Mouse (Mus musculus) E14TG2a.4 (cell line): Measurements from ENCODE around the gene Olfr523.

Experiments
- CTCF ChIP-seq: conservative IDR thresholded peaks from 2 replicates; pipeline ENCODE4 v1.5.1; 2014; ENCODE audit warnings: low read length
- NANOG ChIP-seq: IDR thresholded peaks from 2 replicates; pipeline ENCODE4 v1.6.1; 2014; ENCODE audit warnings: borderline replicate concordance, low read length, mixed read lengths
- POU5F1 ChIP-seq: IDR thresholded peaks from 2 replicates; pipeline ENCODE4 v1.6.1; 2014; ENCODE audit warnings: low read length, borderline replicate concordance

DNA sequence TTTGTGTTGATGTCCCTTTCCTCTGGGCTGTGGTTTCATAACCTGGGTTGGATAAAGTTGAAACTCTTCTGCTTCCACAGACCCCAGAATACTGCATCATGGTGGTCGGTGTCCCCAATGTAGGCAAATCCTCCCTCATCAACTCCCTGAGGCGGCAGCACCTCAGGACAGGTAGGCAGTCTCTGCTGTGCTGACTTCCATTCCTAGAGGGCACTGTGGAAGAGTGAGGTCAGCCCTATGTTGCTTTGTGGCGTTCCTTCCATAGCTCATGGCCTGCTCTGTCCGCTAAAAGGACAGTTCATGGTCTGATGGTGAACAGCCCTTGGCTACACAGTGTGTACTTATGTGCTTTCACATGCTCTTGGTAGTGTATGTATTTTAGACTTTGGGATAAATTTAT is 28.5 kb upstream of the Olfr523 start:
- no peak for TF ChIP-seq CTCF
- no peak for TF ChIP-seq POU5F1
- TF ChIP-seq NANOG, result no peak
